Mouse (Mus musculus) lung, postnatal 0 days (tissue): ENCODE results near the gene Rhbdf2.

Source experiments
- CTCF ChIP-seq: IDR thresholded peaks from 2 replicates; pipeline ENCODE4 v1.5.1; 2016; ENCODE audit warnings: antibody characterized with exemption, mild to moderate bottlenecking
- EP300 ChIP-seq: IDR thresholded peaks from 2 replicates; pipeline ENCODE4 v1.6.1; 2016; ENCODE audit warnings: antibody characterized with exemption, mild to moderate bottlenecking, control low read depth

DNA sequence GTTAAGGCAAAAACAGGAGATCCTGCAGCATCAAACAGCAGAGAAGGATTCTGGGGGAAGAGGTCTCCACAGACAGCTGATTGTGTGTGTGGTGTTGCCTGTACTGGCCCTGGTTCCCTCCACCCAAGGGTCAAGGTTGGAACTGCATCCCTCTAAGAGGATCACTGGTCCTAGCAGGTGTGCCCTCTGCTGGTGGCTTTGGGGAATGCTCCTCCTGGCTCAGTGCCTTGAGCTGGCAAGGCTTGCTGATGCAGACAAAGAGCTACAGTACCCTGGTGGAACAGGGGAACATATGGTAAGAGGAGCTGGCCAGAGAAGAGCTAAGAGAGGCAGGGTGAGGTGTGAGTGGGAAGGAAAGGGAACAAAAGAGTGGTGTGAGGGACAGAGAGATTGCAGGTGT lies 34.4 kb downstream of the Rhbdf2 start:
- TF ChIP-seq CTCF (peak; percentile 100), EP300 (no peak)
